Mouse (Mus musculus) frontal cortex, adult (tissue): ENCODE data around the gene Ubxn7.

Experiments used
- ATAC-seq: cut with Nextera tagmentation; 2 replicates; pipeline ENCODE4 v1.9.2; 2017; ENCODE audit warnings: mild to moderate bottlenecking, moderate library complexity, mixed read lengths; ENCODE audit not compliant: low TSS enrichment

Ubxn7 gene

GRCm38 (mm10) chr16:32382901-32383300 lies 50.8 kb downstream of the Ubxn7 start:
- ATAC-seq, result no peak

GRCm38 (mm10) chr16:32384885-32385284 lies 52.8 kb downstream of the Ubxn7 start:
- ATAC-seq, result no peak

GRCm38 (mm10) chr16:32386826-32387225 lies 54.8 kb downstream of the Ubxn7 start:
- ATAC-seq, result no peak

- ATAC-seq, result no peak
These were observed 57.0 kb downstream of the Ubxn7 start for GRCm38 (mm10) chr16:32389049-32389448.

- ATAC-seq, result no peak
These were observed 57.8 kb downstream of the Ubxn7 start for GRCm38 (mm10) chr16:32389841-32390240.

GRCm38 (mm10) chr16:32390882-32391281 lies 58.8 kb downstream of the Ubxn7 start:
- ATAC-seq, result no peak

GRCm38 (mm10) chr16:32395679-32396540 lies 63.9 kb downstream of the Ubxn7 start:
- ATAC-seq, result no peak

GRCm38 (mm10) chr16:32396541-32396835 lies 64.4 kb downstream of the Ubxn7 start:
- ATAC-seq, result no peak

- no peak for ATAC-seq
These were observed 66.1 kb downstream of the Ubxn7 start for GRCm38 (mm10) chr16:32398206-32398605.

GRCm38 (mm10) chr16:32400267-32400666 lies 68.2 kb downstream of the Ubxn7 start, which contains the start of gene Tm4sf19:
Gene Tm4sf19 (plus strand): TSS chr16:32400506.
- ATAC-seq, result 0 out of 2 replicates have a peak, but pooled peaks have one; percentile 41

GRCm38 (mm10) chr16:32401335-32401965 lies 69.4 kb downstream of the Ubxn7 start:
- ATAC-seq, result no peak

GRCm38 (mm10) chr16:32402818-32403217 lies 70.8 kb downstream of the Ubxn7 start:
- no peak for ATAC-seq

GRCm38 (mm10) chr16:32405716-32406115 lies 73.7 kb downstream of the Ubxn7 start:
- ATAC-seq, result no peak

- no peak for ATAC-seq
These were observed 74.6 kb downstream of the Ubxn7 start for GRCm38 (mm10) chr16:32406671-32407070.

GRCm38 (mm10) chr16:32407730-32408129 lies 75.7 kb downstream of the Ubxn7 start:
- ATAC-seq, result no peak

- no peak for ATAC-seq
These were observed 85.4 kb downstream of the Ubxn7 start for GRCm38 (mm10) chr16:32417457-32417856.

GRCm38 (mm10) chr16:32419517-32420483 lies 87.7 kb downstream of the Ubxn7 start, which contains the start of gene Tctex1d2:
Gene Tctex1d2 (plus strand): TSS chr16:32419702.
- ATAC-seq, result peak; percentile 94

GRCm38 (mm10) chr16:32427506-32427905 lies 95.4 kb downstream of the Ubxn7 start:
- ATAC-seq, result no peak

GRCm38 (mm10) chr16:32430474-32431046 lies 98.5 kb downstream of the Ubxn7 start, which contains the start of gene Pcyt1a:
Gene Pcyt1a (plus strand): TSS chr16:32430921.
- peak; percentile 96 for ATAC-seq

GRCm38 (mm10) chr16:32431047-32431591 lies 99.1 kb downstream of the Ubxn7 start:
- ATAC-seq, result peak; percentile 8; the same call in 1 of the 2 replicates

- ATAC-seq, result no peak
These were observed 99.9 kb downstream of the Ubxn7 start for GRCm38 (mm10) chr16:32431926-32432325.
